Mouse (Mus musculus): ENCODE measurements around the gene Ppp3r2. TPM values are rescaled to one million over a fixed set of nuclear protein-coding genes. Genes with fewer than 3 reads are reported as not detected.

Gene Ppp3r2
- total RNA-seq (2021): not detected in 2 replicates
- long read RNA-seq: 0 reads

- no peak for DNase-seq
Observed at GRCm38 (mm10) chr4:49681812-49682211, at the start of gene Ppp3r2. TSS of gene Ppp3r2 (minus strand) at chr4:49682024.

- DNase-seq: no peak
Observed at GRCm38 (mm10) chr4:49729326-49729725, 47.5 kb upstream of the Ppp3r2 start.

GRCm38 (mm10) chr4:49723908-49724307 is 42.1 kb upstream of the Ppp3r2 start:
- DNase-seq: no peak

GRCm38 (mm10) chr4:49691405-49692194 is 9.8 kb upstream of the Ppp3r2 start:
- DNase-seq: no peak

GRCm38 (mm10) chr4:49688594-49689288 is 6.9 kb upstream of the Ppp3r2 start:
- peak; percentile 18 for DNase-seq

- DNase-seq: no peak
Observed at GRCm38 (mm10) chr4:49680171-49680875, 1.5 kb downstream of the Ppp3r2 start.

- DNase-seq: no peak
Observed at GRCm38 (mm10) chr4:49676790-49677189, 5.0 kb downstream of the Ppp3r2 start.

- no peak for DNase-seq
Observed at GRCm38 (mm10) chr4:49676071-49676470, 5.8 kb downstream of the Ppp3r2 start.

GRCm38 (mm10) chr4:49664850-49665249 is 17.0 kb downstream of the Ppp3r2 start:
- DNase-seq: no peak

- no peak for DNase-seq
Observed at GRCm38 (mm10) chr4:49662231-49662630, 19.6 kb downstream of the Ppp3r2 start.

GRCm38 (mm10) chr4:49661664-49662063 is 20.2 kb downstream of the Ppp3r2 start:
- DNase-seq: no peak

- DNase-seq: no peak
Observed at GRCm38 (mm10) chr4:49659421-49659820, 22.4 kb downstream of the Ppp3r2 start.

GRCm38 (mm10) chr4:49639913-49640312 is 41.9 kb downstream of the Ppp3r2 start:
- DNase-seq: no peak

GRCm38 (mm10) chr4:49637821-49638220 is 44.0 kb downstream of the Ppp3r2 start:
- DNase-seq: no peak

- DNase-seq: no peak
Observed at GRCm38 (mm10) chr4:49632139-49632481, 49.7 kb downstream of the Ppp3r2 start.

- peak; percentile 94 for DNase-seq
Observed at GRCm38 (mm10) chr4:49631319-49632138, 50.3 kb downstream of the Ppp3r2 start, which contains the start of gene Rnf20. TSS of gene Rnf20 (plus strand) at chr4:49632006.

- DNase-seq: no peak
Observed at GRCm38 (mm10) chr4:49628941-49629340, 52.9 kb downstream of the Ppp3r2 start.

Other genes starting within 250 kb of the Ppp3r2 start
- gene Acnat1, start 208.1 kb downstream of the Ppp3r2 start, total RNA-seq (2021): 2.9 and 3.0 TPM in 2 replicates
- 0.21 and 2.7 TPM in 2 replicates for gene Baat, start 175.5 kb downstream of the Ppp3r2 start, total RNA-seq (2021)
- 41.4 and 41.8 TPM in 2 replicates for gene Mrpl50, start 160.9 kb downstream of the Ppp3r2 start, total RNA-seq (2021)
- gene Zfp189, start 160.8 kb downstream of the Ppp3r2 start, total RNA-seq (2021): 6.9 and 7.7 TPM in 2 replicates
- gene Aldob, start 132.5 kb downstream of the Ppp3r2 start, total RNA-seq (2021): 22.3 TPM in 1 of 2 replicates, not detected in the other
- gene Tmem246, start 84.1 kb downstream of the Ppp3r2 start, total RNA-seq (2021): 5.9 and 9.0 TPM in 2 replicates
- 51.6 and 53.0 TPM in 2 replicates for gene Rnf20, start 50.0 kb downstream of the Ppp3r2 start, total RNA-seq (2021)
- gene Grin3a, start 163.7 kb upstream of the Ppp3r2 start, total RNA-seq (2021): 0.19 and 0.36 TPM in 2 replicates

Data from adrenal gland, postnatal 25 days (tissue).